Mouse (Mus musculus) left cerebral cortex, postnatal 4 days (tissue): ENCODE results near the gene Fasn. TPM values are rescaled to one million over a fixed set of nuclear protein-coding genes. Genes with fewer than 3 reads are reported as not detected.
"Not testable (repeated sequence)": the region's sequence is repeated elsewhere in the genome, so short reads cannot be mapped to it uniquely, and the experiment has no call there.

Source experiments
- DNase-seq: peaks from one replicate; pipeline ENCODE4 v3.0.0-alpha.2; 2022
- intact Hi-C: fragments of 180-260 bp; cut with DNase I; formaldehyde crosslinking; loops from one replicate; pipeline ENCODE4 v1.15.1; 2025
- total RNA-seq, 2 experiments: library from RNA; stranded (reverse); gene quantifications; 2 replicates each; pipeline ENCODE4 v1.2.3; 2021

The Fasn gene
- total RNA-seq, 2 experiments from 2014 or later: 448 to 457 TPM

- DNase-seq: no peak
- intact Hi-C loops: no loop called here
Measured at GRCm38 (mm10) chr11:120772749-120773148, 51.6 kb downstream of the Fasn start.

- intact Hi-C loops: no loop called here
- DNase-seq: no peak
Measured at GRCm38 (mm10) chr11:120768206-120768605, 56.1 kb downstream of the Fasn start.

- DNase-seq, intact Hi-C loops: not testable (repeated sequence)
Measured at GRCm38 (mm10) chr11:120767023-120767422, 57.3 kb downstream of the Fasn start.

GRCm38 (mm10) chr11:120763121-120763999 lies 61.0 kb downstream of the Fasn start:
- DNase-seq, intact Hi-C loops: not testable (repeated sequence)

GRCm38 (mm10) chr11:120762672-120763041 lies 61.7 kb downstream of the Fasn start, which contains the start of gene Hmga1b:
Gene Hmga1b, plus strand, starts transcription at chr11:120762794.
- DNase-seq, intact Hi-C loops: not testable (repeated sequence)

GRCm38 (mm10) chr11:120761811-120762671 lies 62.3 kb downstream of the Fasn start:
- DNase-seq: no peak
- intact Hi-C loops: no loop called here

GRCm38 (mm10) chr11:120760236-120760635 lies 64.1 kb downstream of the Fasn start:
- intact Hi-C loops: no loop called here

More at GRCm38 (mm10) chr11:120760236-120760635, 64.1 kb downstream of the Fasn start:
- no peak for DNase-seq

Other genes with a start within 250 kb of the Fasn start
- gene Arhgdia, start 242.9 kb downstream of the Fasn start, total RNA-seq: 100 to 1,000 TPM; 351 to 368 TPM
- 100 to 1,000 TPM; 111 to 113 TPM for gene Alyref, start 226.2 kb downstream of the Fasn start, total RNA-seq
- 100 to 1,000 TPM; 113 to 115 TPM for gene Anapc11, start 226.1 kb downstream of the Fasn start, total RNA-seq
- gene Npb, start 216.1 kb downstream of the Fasn start, total RNA-seq: 1 to 10 TPM in 1 of 2 experiments, not detected in 1; 1.4 TPM
- 100 to 1,000 TPM; 144 to 168 TPM for gene Pcyt2, start 206.6 kb downstream of the Fasn start, total RNA-seq
- 10 to 100 TPM; 37.5 to 38.0 TPM for gene Sirt7, start 199.3 kb downstream of the Fasn start, total RNA-seq
- 10 to 100 TPM; 83.3 to 85.8 TPM for gene Mafg, start 190.9 kb downstream of the Fasn start, total RNA-seq
- 1 to 10 TPM; 6.1 to 8.3 TPM for gene Pycr1, start 180.8 kb downstream of the Fasn start, total RNA-seq
- gene Myadml2, start 176.4 kb downstream of the Fasn start, total RNA-seq: 1 to 10 TPM; 1.0 to 2.9 TPM
- gene Notum, start 163.4 kb downstream of the Fasn start, total RNA-seq: 1 to 10 TPM; 4.7 to 7.8 TPM
- gene Aspscr1, start 151.6 kb downstream of the Fasn start, total RNA-seq: 10 to 100 TPM; 79.1 TPM
- gene Cenpx, start 110.8 kb downstream of the Fasn start, total RNA-seq: 10 to 100 TPM; 31.2 to 35.1 TPM
- 10 to 100 TPM; 76.4 to 78.9 TPM for gene Lrrc45, start 110.6 kb downstream of the Fasn start, total RNA-seq
- gene Rac3, start 103.1 kb downstream of the Fasn start, total RNA-seq: 100 to 1,000 TPM; 505 to 551 TPM
- 1 to 10 TPM; 2.5 to 3.2 TPM for gene Dcxr, start 97.3 kb downstream of the Fasn start, total RNA-seq
- gene Cbr2, start 92.4 kb downstream of the Fasn start, total RNA-seq: 1 to 10 TPM; 2.9 to 3.0 TPM
- 10 to 100 TPM; 29.6 to 85.6 TPM for gene Hmga1b, start 61.8 kb downstream of the Fasn start, total RNA-seq
- 10 to 100 TPM; 82.1 to 87.1 TPM for gene Rfng, start 40.3 kb downstream of the Fasn start, total RNA-seq
- 100 to 1,000 TPM; 142 to 154 TPM for gene Gps1, start 40.3 kb downstream of the Fasn start, total RNA-seq
- gene Dus1l, start 28.1 kb downstream of the Fasn start, total RNA-seq: 10 to 100 TPM; 40.2 to 45.5 TPM
- gene Ccdc57, start 108.3 kb upstream of the Fasn start, total RNA-seq: 10 to 100 TPM; 11.7 to 13.7 TPM
- gene Slc16a3, start 123.9 kb upstream of the Fasn start, total RNA-seq: 1 to 10 TPM; 1.4 to 3.6 TPM
- 100 to 1,000 TPM; 137 to 141 TPM for gene Csnk1d, start 166.8 kb upstream of the Fasn start, total RNA-seq
- gene Cd7, start 214.9 kb upstream of the Fasn start, total RNA-seq: not detected
- gene Sectm1b, start 239.0 kb upstream of the Fasn start, total RNA-seq: not detected